Mouse (Mus musculus) neural tube, embryonic 11.5 days (tissue): Measurements from ENCODE around the gene Poldip3. TPM values are rescaled to one million over a fixed set of nuclear protein-coding genes. Genes with fewer than 3 reads are reported as not detected.

Source experiments
- ATAC-seq: fragments of 200-750 bp; cut with Nextera tagmentation; 2 replicates; pipeline ENCODE4 v1.8.0; 2017; ENCODE audit warnings: moderate number of reproducible peaks, mild to moderate bottlenecking, moderate TSS enrichment, moderate library complexity; ENCODE audit not compliant: insufficient read depth, low FRiP score, low TSS enrichment
- DNase-seq: peaks from one replicate; pipeline ENCODE4 v3.0.0-alpha.2; 2015; ENCODE audit warnings: low spot score
- H3K27ac ChIP-seq: fragments of 300-500 bp; sonication (generic); 2 replicates; pipeline ENCODE4 v1.5.1; 2014; ENCODE audit warnings: low read depth, mild to moderate bottlenecking, low read length
- H3K27me3 ChIP-seq: fragments of 300-500 bp; sonication (generic); 2 replicates; pipeline ENCODE4 v1.6.1; 2014; ENCODE audit warnings: mild to moderate bottlenecking, low read length, mixed read lengths; ENCODE audit not compliant: control insufficient read depth, insufficient read depth
- H3K36me3 ChIP-seq: fragments of 300-500 bp; sonication (generic); 2 replicates; pipeline ENCODE4 v1.6.1; 2014; ENCODE audit warnings: mild to moderate bottlenecking, low read length, moderate library complexity, mixed read lengths; ENCODE audit not compliant: control insufficient read depth, insufficient read depth
- H3K4me1 ChIP-seq: fragments of 300-500 bp; sonication (generic); 2 replicates; pipeline ENCODE4 v1.6.1; 2014; ENCODE audit warnings: low read length, mixed read lengths; ENCODE audit not compliant: control insufficient read depth, insufficient read depth
- H3K4me2 ChIP-seq: fragments of 300-500 bp; sonication (generic); 2 replicates; pipeline ENCODE4 v1.6.1; 2014; ENCODE audit warnings: low read depth, mild to moderate bottlenecking, moderate library complexity
- H3K4me3 ChIP-seq: fragments of 300-500 bp; sonication (generic); 2 replicates; pipeline ENCODE4 v1.5.1; 2014; ENCODE audit warnings: low read depth, low read length
- H3K9ac ChIP-seq: fragments of 300-500 bp; sonication (generic); 2 replicates; pipeline ENCODE4 v1.6.1; 2014; ENCODE audit warnings: mild to moderate bottlenecking, low read length
- H3K9me3 ChIP-seq: fragments of 300-500 bp; sonication (generic); 2 replicates; pipeline ENCODE4 v1.6.1; 2016; ENCODE audit warnings: low read length; ENCODE audit not compliant: control insufficient read depth
- WGBS: fragments of 180-500 bp; shearing (Covaris S2); extraction: QIAGEN DNeasy Blood & Tissue Kit; methylation state at CpG from one replicate; pipeline ENCODE4 v1.1.7; 2014; 5-methylcytosine and 5-hydroxymethylcytosine counted together
- polyA plus RNA-seq: library from polyadenylated mRNA; unstranded; fragments of >200 nt; fragmentation: Nextera tagmentation; extraction: Ambion mirVana; gene quantifications from 2 replicates; pipeline ENCODE4 v1.2.1, GENCODE M21; 2014

Gene Poldip3
- polyA plus RNA-seq, 1 experiment from 2014 or later: 196 TPM

- H3K4me3 ChIP-seq: no peak overlapping the region
- H3K4me1 ChIP-seq: no peaks in the 10 kb centered on the region
- no peak for ATAC-seq
- no peak for DNase-seq
- H3K27ac ChIP-seq: no peak overlapping the region
- H3K36me3 ChIP-seq: peaks cover 10% of the 10 kb centered on the region
- H3K4me2 ChIP-seq: no peak overlapping the region
- H3K9ac ChIP-seq: no peak overlapping the region
- 76% methylated on average over 5 of the region's 5 CpGs for WGBS
- no peaks in the 10 kb centered on the region for H3K9me3 ChIP-seq
- no peaks in the 10 kb centered on the region for H3K27me3 ChIP-seq
These were observed 24.6 kb downstream of the Poldip3 start for GRCm38 (mm10) chr15:83124625-83125024.

GRCm38 (mm10) chr15:83122566-83123145 is 26.5 kb downstream of the Poldip3 start, which contains the start of gene Rrp7a:
Gene Rrp7a, minus strand, starts transcription at chr15:83122801.
- H3K27me3 ChIP-seq: no peaks in the 10 kb centered on the region
- H3K9ac ChIP-seq: peak within 1 kb of the TSS; percentile 75
- no peaks in the 10 kb centered on the region for H3K4me1 ChIP-seq
- peaks cover 6% of the 10 kb centered on the region for H3K36me3 ChIP-seq
- peak within 1 kb of the TSS; percentile 74 for H3K4me2 ChIP-seq
- H3K27ac ChIP-seq: peak within 1 kb of the TSS; percentile 67
- 11% methylated on average over 30 of the region's 32 CpGs for WGBS
- ATAC-seq (peak; percentile 84), DNase-seq (peak; percentile 94)
- H3K9me3 ChIP-seq: no peaks in the 10 kb centered on the region
- peak within 1 kb of the TSS; percentile 86 for H3K4me3 ChIP-seq

GRCm38 (mm10) chr15:83121709-83122565 is 27.2 kb downstream of the Poldip3 start:
- H3K9me3 ChIP-seq: no peaks in the 10 kb centered on the region
- H3K4me3 ChIP-seq: peak overlapping the region; percentile 86
- H3K36me3 ChIP-seq: peaks cover 8% of the 10 kb centered on the region
- 5% methylated on average over 40 of the region's 43 CpGs for WGBS
- peak; percentile 77 for DNase-seq
- ATAC-seq: peak; percentile 49
- H3K27ac ChIP-seq: peak overlapping the region; percentile 67
- peak overlapping the region; percentile 74 for H3K4me2 ChIP-seq
- H3K9ac ChIP-seq: peak overlapping the region; percentile 75
- no peaks in the 10 kb centered on the region for H3K4me1 ChIP-seq
- no peaks in the 10 kb centered on the region for H3K27me3 ChIP-seq

- DNase-seq (no peak), ATAC-seq (no peak)
- Histone ChIP-seq H3K9ac (no peak overlapping the region), H3K4me3 (no peak overlapping the region), H3K36me3 (peaks cover 8% of the 10 kb centered on the region), H3K27me3 (no peaks in the 10 kb centered on the region), H3K4me1 (no peaks in the 10 kb centered on the region), H3K4me2 (no peak overlapping the region), H3K27ac (no peak overlapping the region), H3K9me3 (no peaks in the 10 kb centered on the region)
- 90% methylated on average over 7 of the region's 7 CpGs for WGBS
These were observed 30.8 kb downstream of the Poldip3 start for GRCm38 (mm10) chr15:83118360-83118759.

- Histone ChIP-seq H3K4me3 (no peak overlapping the region), H3K36me3 (peaks cover 8% of the 10 kb centered on the region), H3K9ac (no peak overlapping the region), H3K27ac (no peak overlapping the region), H3K4me2 (no peak overlapping the region), H3K9me3 (no peaks in the 10 kb centered on the region), H3K27me3 (no peaks in the 10 kb centered on the region), H3K4me1 (no peaks in the 10 kb centered on the region)
- WGBS: 54% methylated on average over 6 of the region's 6 CpGs
- ATAC-seq (no peak), DNase-seq (no peak)
These were observed 34.1 kb downstream of the Poldip3 start for GRCm38 (mm10) chr15:83115071-83115470.

GRCm38 (mm10) chr15:83114106-83114505 is 35.1 kb downstream of the Poldip3 start:
- DNase-seq (no peak), ATAC-seq (no peak)
- H3K4me3 ChIP-seq: no peak overlapping the region
- H3K9ac ChIP-seq: no peak overlapping the region
- no peak overlapping the region for H3K4me2 ChIP-seq
- H3K27me3 ChIP-seq: no peaks in the 10 kb centered on the region
- H3K4me1 ChIP-seq: no peaks in the 10 kb centered on the region
- H3K36me3 ChIP-seq: peaks cover 8% of the 10 kb centered on the region
- no peak overlapping the region for H3K27ac ChIP-seq
- no peaks in the 10 kb centered on the region for H3K9me3 ChIP-seq
- 73% methylated on average over 9 of the region's 9 CpGs for WGBS

- no peak overlapping the region for H3K27ac ChIP-seq
- H3K4me3 ChIP-seq: no peak overlapping the region
- peak; percentile 66 for DNase-seq
- H3K9ac ChIP-seq: no peak overlapping the region
- H3K9me3 ChIP-seq: no peaks in the 10 kb centered on the region
- peaks cover 5% of the 10 kb centered on the region for H3K36me3 ChIP-seq
- H3K4me2 ChIP-seq: no peak overlapping the region
- WGBS: 11% methylated on average over 10 of the region's 11 CpGs
- no peak; the same call in 1 of the 2 replicates for ATAC-seq
- no peaks in the 10 kb centered on the region for H3K4me1 ChIP-seq
- no peaks in the 10 kb centered on the region for H3K27me3 ChIP-seq
These were observed 36.3 kb downstream of the Poldip3 start for GRCm38 (mm10) chr15:83112898-83113297.

GRCm38 (mm10) chr15:83111874-83112273 is 37.3 kb downstream of the Poldip3 start:
- ATAC-seq (no peak), DNase-seq (no peak)
- Histone ChIP-seq H3K9ac (no peak overlapping the region), H3K4me1 (0 out of 2 replicates have a peak, but pooled peaks cover 5% of the 10 kb centered on the region), H3K4me2 (no peak overlapping the region), H3K9me3 (no peaks in the 10 kb centered on the region), H3K27ac (no peak overlapping the region), H3K4me3 (no peak overlapping the region), H3K36me3 (peaks cover 2% of the 10 kb centered on the region), H3K27me3 (no peaks in the 10 kb centered on the region)
- 85% methylated on average over 7 of the region's 7 CpGs for WGBS
